Mouse (Mus musculus): Measurements from ENCODE around the gene 6430571L13Rik.

Gene 6430571L13Rik

GRCm38 (mm10) chr9:107340911-107341645, 676 bp downstream of the 6430571L13Rik start:
- no peak for DNase-seq

GRCm38 (mm10) chr9:107342201-107342709, 1.9 kb downstream of the 6430571L13Rik start:
- no peak for DNase-seq

GRCm38 (mm10) chr9:107343146-107343943, 2.9 kb downstream of the 6430571L13Rik start:
- no peak for DNase-seq

GRCm38 (mm10) chr9:107344027-107344426, 3.6 kb downstream of the 6430571L13Rik start:
- no peak for DNase-seq

- no peak for DNase-seq
Measured at GRCm38 (mm10) chr9:107346081-107346480, 5.7 kb downstream of the 6430571L13Rik start.

- no peak for DNase-seq
Measured at GRCm38 (mm10) chr9:107347586-107348183, 7.3 kb downstream of the 6430571L13Rik start.

GRCm38 (mm10) chr9:107349321-107349720, 8.9 kb downstream of the 6430571L13Rik start:
- no peak for DNase-seq

- DNase-seq, result no peak
Measured at GRCm38 (mm10) chr9:107354826-107355225, 14.4 kb downstream of the 6430571L13Rik start.

- peak; percentile 48 to 71 for DNase-seq
Measured at GRCm38 (mm10) chr9:107355870-107356765, 15.7 kb downstream of the 6430571L13Rik start.

- peak; percentile 58 to 83 for DNase-seq
Measured at GRCm38 (mm10) chr9:107357651-107358050, 17.2 kb downstream of the 6430571L13Rik start.

- DNase-seq, result no peak
Measured at GRCm38 (mm10) chr9:107360989-107361388, 20.6 kb downstream of the 6430571L13Rik start.

- DNase-seq, result peak in 1 of 2 experiments; percentile 59
Measured at GRCm38 (mm10) chr9:107366644-107367043, 26.2 kb downstream of the 6430571L13Rik start.

- no peak for DNase-seq
Measured at GRCm38 (mm10) chr9:107368302-107368701, 27.9 kb downstream of the 6430571L13Rik start.

GRCm38 (mm10) chr9:107369270-107370105, 29.1 kb downstream of the 6430571L13Rik start:
- no peak for DNase-seq

GRCm38 (mm10) chr9:107370106-107370463, 29.7 kb downstream of the 6430571L13Rik start:
- no peak for DNase-seq

GRCm38 (mm10) chr9:107372441-107372840, 32.0 kb downstream of the 6430571L13Rik start:
- no peak for DNase-seq

GRCm38 (mm10) chr9:107374623-107375022, 34.2 kb downstream of the 6430571L13Rik start:
- peak in 1 of 2 experiments; percentile 25 for DNase-seq

GRCm38 (mm10) chr9:107375451-107375850, 35.0 kb downstream of the 6430571L13Rik start:
- no peak for DNase-seq

GRCm38 (mm10) chr9:107377961-107378512, 37.6 kb downstream of the 6430571L13Rik start:
- no peak for DNase-seq

- peak in 1 of 2 experiments; percentile 44 for DNase-seq
Measured at GRCm38 (mm10) chr9:107381723-107382122, 41.3 kb downstream of the 6430571L13Rik start.

- no peak for DNase-seq
Measured at GRCm38 (mm10) chr9:107384396-107384795, 44.0 kb downstream of the 6430571L13Rik start.
